Mouse (Mus musculus) thymus, adult 2 months (tissue): ENCODE results near the gene Serpinb6a. TPM values are rescaled to one million over a fixed set of nuclear protein-coding genes. Genes with fewer than 3 reads are reported as not detected.

Source experiments
- DNase-seq: peaks from one replicate; pipeline ENCODE4 v3.0.0; 2021
- H3K27ac ChIP-seq: fragments of 200-500 bp; 2 replicates; pipeline ENCODE4 v1.5.1; 2012; ENCODE audit warnings: low read length, control low read depth; ENCODE audit not compliant: control insufficient read depth, insufficient read depth
- H3K27me3 ChIP-seq: fragments of 200-500 bp; 2 replicates; pipeline ENCODE4 v1.6.1; 2012; ENCODE audit warnings: mild to moderate bottlenecking, low read length, moderate library complexity, mixed read lengths; ENCODE audit not compliant: control insufficient read depth, insufficient read depth
- H3K36me3 ChIP-seq: fragments of 200-500 bp; 2 replicates; pipeline ENCODE4 v1.6.1; 2012; ENCODE audit warnings: mild to moderate bottlenecking, low read length, moderate library complexity; ENCODE audit not compliant: control insufficient read depth, insufficient read depth
- H3K4me1 ChIP-seq: fragments of 200-500 bp; replicated peaks from 2 replicates; pipeline ENCODE4 v1.6.1; 2012; ENCODE audit warnings: low read length; ENCODE audit not compliant: control insufficient read depth, insufficient read depth
- H3K4me3 ChIP-seq: fragments of 200-500 bp; 2 replicates; pipeline ENCODE4 v1.5.1; 2012; ENCODE audit warnings: mild to moderate bottlenecking, low read length, control low read depth, moderate library complexity; ENCODE audit not compliant: control insufficient read depth, insufficient read depth
- CTCF ChIP-seq: fragments of 200-500 bp; IDR thresholded peaks from 2 replicates; pipeline ENCODE4 v1.5.1; 2012; ENCODE audit warnings: mild to moderate bottlenecking, control low read depth, low read length, moderate library complexity, borderline replicate concordance; ENCODE audit not compliant: control insufficient read depth, poor library complexity, insufficient read depth; ENCODE audit errors: extremely low read depth
- POLR2A ChIP-seq: fragments of 200-500 bp; IDR thresholded peaks from 2 replicates; pipeline ENCODE4 v1.6.1; 2012; ENCODE audit warnings: mild to moderate bottlenecking, low read length, control low read depth, moderate library complexity; ENCODE audit not compliant: control insufficient read depth, poor library complexity, insufficient read depth; ENCODE audit errors: extremely low read depth
- WGBS: fragments of 180-500 bp; shearing (Covaris S2); methylation state at CpG from one replicate; pipeline ENCODE4 v1.1.7; 2018; 5-methylcytosine and 5-hydroxymethylcytosine counted together
- polyA plus RNA-seq: library from polyadenylated mRNA; depleted of rRNA; stranded (reverse); fragments of >200 nt; gene quantifications from 2 replicates; pipeline ENCODE4 v1.2.3, GENCODE M21; 2012; rRNA removed

The Serpinb6a gene
- polyA plus RNA-seq, 1 experiment: 48.3 TPM

GRCm38 (mm10) chr13:33921699-33922098 lies 80.9 kb downstream of the Serpinb6a start:
- no peaks in the 10 kb centered on the region for H3K4me1 ChIP-seq
- no peak overlapping the region for H3K27ac ChIP-seq
- H3K36me3 ChIP-seq: 0 out of 2 replicates have a peak, but pooled peaks cover 3% of the 10 kb centered on the region
- DNase-seq: no peak
- no peak for TF ChIP-seq POLR2A
- no peak for TF ChIP-seq CTCF
- WGBS: 94% methylated on average over 5 of the region's 5 CpGs
- H3K27me3 ChIP-seq: no peaks in the 10 kb centered on the region
- no peak overlapping the region for H3K4me3 ChIP-seq

- WGBS: 95% methylated on average over 6 of the region's 6 CpGs
- no peak for DNase-seq
- H3K4me3 ChIP-seq: no peak overlapping the region
- H3K36me3 ChIP-seq: 0 out of 2 replicates have a peak, but pooled peaks cover 3% of the 10 kb centered on the region
- no peak overlapping the region for H3K27ac ChIP-seq
- H3K27me3 ChIP-seq: no peaks in the 10 kb centered on the region
- no peaks in the 10 kb centered on the region for H3K4me1 ChIP-seq
- TF ChIP-seq CTCF: no peak
- no peak for TF ChIP-seq POLR2A
Measured at GRCm38 (mm10) chr13:33921041-33921440, 81.6 kb downstream of the Serpinb6a start.

- Histone ChIP-seq H3K4me3 (no peak overlapping the region), H3K27ac (no peak overlapping the region), H3K27me3 (no peaks in the 10 kb centered on the region), H3K4me1 (no peaks in the 10 kb centered on the region), H3K36me3 (no peaks in the 10 kb centered on the region)
- no peak for TF ChIP-seq CTCF
- TF ChIP-seq POLR2A: no peak
- no peak for DNase-seq
- 87% methylated on average over 3 of the region's 3 CpGs for WGBS
Measured at GRCm38 (mm10) chr13:33906821-33907220, 95.8 kb downstream of the Serpinb6a start.

GRCm38 (mm10) chr13:33905176-33905954 lies 97.2 kb downstream of the Serpinb6a start, which contains the start of gene Serpinb6c:
Serpinb6c (minus strand) TSS chr13:33905708.
- H3K27me3 ChIP-seq: no peaks in the 10 kb centered on the region
- no peaks in the 10 kb centered on the region for H3K4me1 ChIP-seq
- 88% methylated on average over 18 of the region's 18 CpGs for WGBS
- no peaks in the 10 kb centered on the region for H3K36me3 ChIP-seq
- H3K27ac ChIP-seq: no peak within 1 kb of the TSS
- no peak for DNase-seq
- TF ChIP-seq CTCF: no peak
- no peak for TF ChIP-seq POLR2A
- H3K4me3 ChIP-seq: no peak within 1 kb of the TSS

- no peak overlapping the region for H3K27ac ChIP-seq
- DNase-seq: no peak
- H3K27me3 ChIP-seq: no peaks in the 10 kb centered on the region
- no peaks in the 10 kb centered on the region for H3K4me1 ChIP-seq
- H3K4me3 ChIP-seq: no peak overlapping the region
- WGBS: 97% methylated on average over 2 of the region's 2 CpGs
- TF ChIP-seq POLR2A: no peak
- TF ChIP-seq CTCF: no peak
- no peaks in the 10 kb centered on the region for H3K36me3 ChIP-seq
Measured at GRCm38 (mm10) chr13:33903290-33903689, 99.3 kb downstream of the Serpinb6a start.

GRCm38 (mm10) chr13:33894207-33894606 lies 108.4 kb downstream of the Serpinb6a start:
- no peaks in the 10 kb centered on the region for H3K27me3 ChIP-seq
- H3K36me3 ChIP-seq: no peaks in the 10 kb centered on the region
- TF ChIP-seq CTCF: no peak
- no peak for TF ChIP-seq POLR2A
- DNase-seq: peak; percentile 6
- no peak overlapping the region for H3K27ac ChIP-seq
- H3K4me1 ChIP-seq: no peaks in the 10 kb centered on the region
- 46% methylated on average over 2 of the region's 2 CpGs for WGBS
- H3K4me3 ChIP-seq: no peak overlapping the region

Other genes with a start within 250 kb of the Serpinb6a start
- gene Serpinb6e, start 159.4 kb downstream of the Serpinb6a start, polyA plus RNA-seq: not detected in 2 replicates
- gene Serpinb6c, start 97.1 kb downstream of the Serpinb6a start, polyA plus RNA-seq: 0.09 and 0.28 TPM in 2 replicates
- gene Nqo2, start 38.1 kb downstream of the Serpinb6a start, polyA plus RNA-seq: 2.8 and 3.5 TPM in 2 replicates
- 8.9 and 14.1 TPM in 2 replicates for gene Ripk1, start 431 bp downstream of the Serpinb6a start, polyA plus RNA-seq
- 24.7 and 25.9 TPM in 2 replicates for gene Bphl, start 34.8 kb upstream of the Serpinb6a start, polyA plus RNA-seq
- gene Tubb2a, start 75.2 kb upstream of the Serpinb6a start, polyA plus RNA-seq: 469 and 567 TPM in 2 replicates
- gene Tubb2b, start 127.7 kb upstream of the Serpinb6a start, polyA plus RNA-seq: 217 and 264 TPM in 2 replicates
- gene Psmg4, start 160.2 kb upstream of the Serpinb6a start, polyA plus RNA-seq: 257 and 275 TPM in 2 replicates